Mouse (Mus musculus): ENCODE data around the gene Fbxl7. TPM values are rescaled to one million over a fixed set of nuclear protein-coding genes. Genes with fewer than 3 reads are reported as not detected.

Gene Fbxl7
- polyA plus RNA-seq, 2 experiments: 0.56 to 0.57 TPM

DNA sequence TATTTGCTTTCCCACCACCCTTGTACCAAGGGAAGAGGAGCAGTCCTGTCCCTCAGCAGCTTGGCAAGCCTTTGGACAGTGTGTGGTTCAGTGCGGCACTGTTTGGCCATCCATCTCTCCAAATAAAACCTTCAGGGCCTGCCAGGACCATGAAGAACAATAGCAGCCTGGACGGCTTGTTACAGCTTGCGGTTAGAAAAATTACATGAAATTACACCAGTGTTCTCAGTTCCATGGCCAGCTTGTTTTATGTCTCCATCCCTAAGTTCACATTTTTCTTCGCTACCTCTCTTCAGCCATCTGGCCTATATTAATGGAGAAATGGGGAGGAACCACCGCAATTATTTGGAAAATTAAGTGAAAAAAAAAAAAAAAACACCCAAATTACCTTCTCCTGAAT is 259.8 kb downstream of the Fbxl7 start:
- Histone ChIP-seq H3K9ac (replicated peaks) (no peak overlapping the region), H3K4me2 (ENCODE audit: low read depth) (no peak overlapping the region), H3K4me1 (replicated peaks; ENCODE audit: control insufficient read depth in 2 of 2, insufficient read depth in 2 of 2, low read length in 1 of 2) (no peaks in the 10 kb centered on the region), H3K9me3 (ENCODE audit: control insufficient read depth, low read length) (no peaks in the 10 kb centered on the region), H3K4me3 (ENCODE audit: insufficient read depth in 1 of 2, low read depth in 2 of 2, low read length in 2 of 2) (no peak overlapping the region), H3K36me3 (replicated peaks; ENCODE audit: control insufficient read depth, insufficient read depth, low read depth) (no peaks in the 10 kb centered on the region), H3K27ac (no peak overlapping the region), H3K27me3 (ENCODE audit: control insufficient read depth, insufficient read depth, low read length) (no peaks in the 10 kb centered on the region)
- 70% methylated on average over 5 of the region's 5 CpGs for WGBS (ENCODE audit: insufficient replicate concordance)
- no peak for TF ChIP-seq CTCF (IDR thresholded peaks at IDR 0.05; ENCODE audit: low read depth)
- no peak for TF ChIP-seq EP300 (IDR thresholded peaks at IDR 0.05; ENCODE audit: low read depth)
- DNase-seq (ENCODE audit: low read depth in 3 of 3, low spot score in 3 of 3) (no peak), ATAC-seq (ENCODE audit: insufficient read depth) (no peak)

GRCm38 (mm10) chr15:26628181-26628580 is 267.2 kb downstream of the Fbxl7 start:
- TF ChIP-seq EP300 (IDR thresholded peaks at IDR 0.05; ENCODE audit: low read depth) (no peak), CTCF (IDR thresholded peaks at IDR 0.05; ENCODE audit: low read depth) (no peak)
- no peaks in the 10 kb centered on the region for H3K9me3 ChIP-seq (ENCODE audit: control insufficient read depth, low read length)
- H3K4me2 ChIP-seq (ENCODE audit: low read depth): no peak overlapping the region
- no peaks in the 10 kb centered on the region for H3K27me3 ChIP-seq (ENCODE audit: control insufficient read depth, insufficient read depth, low read length)
- H3K27ac ChIP-seq: no peak overlapping the region
- no peaks in the 10 kb centered on the region for H3K36me3 ChIP-seq (replicated peaks; ENCODE audit: control insufficient read depth, insufficient read depth, low read depth)
- no peak for DNase-seq (ENCODE audit: low read depth in 3 of 3, low spot score in 3 of 3)
- ATAC-seq (ENCODE audit: insufficient read depth): no peak
- H3K4me1 ChIP-seq (replicated peaks; ENCODE audit: control insufficient read depth in 2 of 2, insufficient read depth in 2 of 2, low read length in 1 of 2): no peaks in the 10 kb centered on the region
- WGBS (ENCODE audit: insufficient replicate concordance): 63% methylated on average over 2 of the region's 2 CpGs
- H3K4me3 ChIP-seq (ENCODE audit: insufficient read depth in 1 of 2, low read depth in 2 of 2, low read length in 2 of 2): no peak overlapping the region
- H3K9ac ChIP-seq (replicated peaks): no peak overlapping the region

- Histone ChIP-seq H3K4me1 (replicated peaks; ENCODE audit: control insufficient read depth in 2 of 2, insufficient read depth in 2 of 2, low read length in 1 of 2) (no peaks in the 10 kb centered on the region), H3K9me3 (ENCODE audit: control insufficient read depth, low read length) (no peaks in the 10 kb centered on the region), H3K36me3 (replicated peaks; ENCODE audit: control insufficient read depth, insufficient read depth, low read depth) (no peaks in the 10 kb centered on the region), H3K4me2 (ENCODE audit: low read depth) (no peak overlapping the region), H3K27me3 (ENCODE audit: control insufficient read depth, insufficient read depth, low read length) (no peaks in the 10 kb centered on the region), H3K27ac (no peak overlapping the region), H3K4me3 (ENCODE audit: insufficient read depth in 1 of 2, low read depth in 2 of 2, low read length in 2 of 2) (no peak overlapping the region), H3K9ac (replicated peaks) (no peak overlapping the region)
- no peak for DNase-seq (ENCODE audit: low read depth in 3 of 3, low spot score in 3 of 3)
- TF ChIP-seq EP300 (IDR thresholded peaks at IDR 0.05; ENCODE audit: low read depth): no peak
- TF ChIP-seq CTCF (IDR thresholded peaks at IDR 0.05; ENCODE audit: low read depth): no peak
- 76% methylated on average over 17 of the region's 17 CpGs for WGBS (ENCODE audit: insufficient replicate concordance)
- ATAC-seq (ENCODE audit: insufficient read depth): no peak
These were observed 272.1 kb downstream of the Fbxl7 start for GRCm38 (mm10) chr15:26623242-26623641.

GRCm38 (mm10) chr15:26620279-26620678 is 275.1 kb downstream of the Fbxl7 start:
- TF ChIP-seq CTCF (IDR thresholded peaks at IDR 0.05; ENCODE audit: low read depth): 0 out of 2 replicates have a peak, but pooled peaks have one; percentile 10
- TF ChIP-seq EP300 (IDR thresholded peaks at IDR 0.05; ENCODE audit: low read depth): no peak
- WGBS (ENCODE audit: insufficient replicate concordance): 55% methylated on average over 5 of the region's 5 CpGs
- H3K4me3 ChIP-seq (ENCODE audit: insufficient read depth in 1 of 2, low read depth in 2 of 2, low read length in 2 of 2): no peak overlapping the region
- no peak for DNase-seq (ENCODE audit: low read depth in 3 of 3, low spot score in 3 of 3)
- H3K36me3 ChIP-seq (replicated peaks; ENCODE audit: control insufficient read depth, insufficient read depth, low read depth): no peaks in the 10 kb centered on the region
- no peak overlapping the region for H3K27ac ChIP-seq
- no peaks in the 10 kb centered on the region for H3K4me1 ChIP-seq (replicated peaks; ENCODE audit: control insufficient read depth in 2 of 2, insufficient read depth in 2 of 2, low read length in 1 of 2)
- no peak for ATAC-seq (ENCODE audit: insufficient read depth)
- H3K9me3 ChIP-seq (ENCODE audit: control insufficient read depth, low read length): no peaks in the 10 kb centered on the region
- no peak overlapping the region for H3K4me2 ChIP-seq (ENCODE audit: low read depth)
- H3K9ac ChIP-seq (replicated peaks): no peak overlapping the region
- no peaks in the 10 kb centered on the region for H3K27me3 ChIP-seq (ENCODE audit: control insufficient read depth, insufficient read depth, low read length)

DNA sequence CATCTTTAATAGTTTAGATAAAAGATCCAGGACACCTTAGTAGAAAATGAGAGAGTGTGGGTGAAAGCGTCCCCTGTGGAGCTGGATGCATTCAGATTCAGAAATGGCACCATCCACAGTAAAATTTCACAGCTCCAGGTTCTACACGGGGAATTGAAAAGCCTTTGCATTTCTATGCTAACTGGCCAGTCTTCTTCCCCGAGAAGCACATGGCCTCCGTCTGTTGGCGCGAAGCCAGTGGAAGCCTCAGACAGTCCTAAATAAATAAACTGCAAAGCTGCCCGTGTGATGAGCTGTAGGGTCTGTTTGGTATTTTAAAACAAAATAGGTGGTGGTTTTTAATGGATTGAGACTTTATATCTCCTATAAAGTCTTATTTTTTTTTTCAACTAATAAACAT is 276.2 kb downstream of the Fbxl7 start:
- 62% methylated on average over 7 of the region's 7 CpGs for WGBS (ENCODE audit: insufficient replicate concordance)
- no peak for DNase-seq (ENCODE audit: low read depth in 3 of 3, low spot score in 3 of 3)
- Histone ChIP-seq H3K27me3 (ENCODE audit: control insufficient read depth, insufficient read depth, low read length) (no peaks in the 10 kb centered on the region), H3K4me2 (ENCODE audit: low read depth) (no peak overlapping the region), H3K36me3 (replicated peaks; ENCODE audit: control insufficient read depth, insufficient read depth, low read depth) (no peaks in the 10 kb centered on the region), H3K9ac (replicated peaks) (no peak overlapping the region), H3K27ac (no peak overlapping the region), H3K4me1 (replicated peaks; ENCODE audit: control insufficient read depth in 2 of 2, insufficient read depth in 2 of 2, low read length in 1 of 2) (no peaks in the 10 kb centered on the region), H3K9me3 (ENCODE audit: control insufficient read depth, low read length) (no peaks in the 10 kb centered on the region), H3K4me3 (ENCODE audit: insufficient read depth in 1 of 2, low read depth in 2 of 2, low read length in 2 of 2) (no peak overlapping the region)
- ATAC-seq (ENCODE audit: insufficient read depth): no peak
- TF ChIP-seq CTCF (IDR thresholded peaks at IDR 0.05; ENCODE audit: low read depth) (no peak), EP300 (IDR thresholded peaks at IDR 0.05; ENCODE audit: low read depth) (no peak)

All from liver, embryonic 14.5 days (tissue).